Mouse (Mus musculus): ENCODE results near the gene Ccdc190.

- TF ChIP-seq CTCF (IDR thresholded peaks at IDR 0.05) (no peak), EP300 (IDR thresholded peaks at IDR 0.05) (no peak)
These were observed 3.9 kb upstream of the Ccdc190 start for GRCm38 (mm10) chr1:169924567-169924966.

All from lung, postnatal 0 days (tissue).